Mouse (Mus musculus): ENCODE measurements around the gene Ubn2.
"Not testable (repeated sequence)": the region's sequence is repeated elsewhere in the genome, so short reads cannot be mapped to it uniquely, and the experiment has no call there.

The Ubn2 gene

GRCm38 (mm10) chr6:38433261-38434033 is at the start of gene Ubn2:
Ubn2 (plus strand) TSS chr6:38433950.
- DNase-seq (ENCODE audit: low spot score): peak; percentile 99

- no peak for DNase-seq (ENCODE audit: low spot score)
These were observed 44.1 kb upstream of the Ubn2 start for GRCm38 (mm10) chr6:38389671-38390070.

GRCm38 (mm10) chr6:38432457-38432856 is 1.3 kb upstream of the Ubn2 start:
- not testable (repeated sequence) for DNase-seq (ENCODE audit: low spot score)

- DNase-seq (ENCODE audit: low spot score): peak; percentile 23
These were observed 589 bp downstream of the Ubn2 start for GRCm38 (mm10) chr6:38434055-38435023.

DNA sequence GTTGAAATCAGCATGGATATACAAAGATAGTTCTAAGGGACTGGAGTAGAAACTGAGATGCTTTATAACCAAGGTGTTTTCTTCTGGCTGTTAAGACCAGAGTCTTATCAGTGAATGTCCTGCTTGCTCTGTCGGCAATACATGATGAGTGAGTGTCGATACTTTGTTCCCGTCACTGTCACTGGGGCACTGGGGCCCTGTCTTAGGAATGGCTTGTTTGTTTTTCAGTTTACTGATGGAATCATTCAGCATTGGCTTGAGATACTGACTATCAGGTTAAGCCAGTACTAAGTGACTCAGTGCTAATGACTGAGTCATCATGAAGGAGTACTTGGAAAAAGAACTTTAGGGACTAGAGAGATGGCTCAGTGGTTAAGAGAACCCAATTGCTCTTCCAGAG is 10.1 kb downstream of the Ubn2 start:
- DNase-seq (ENCODE audit: low spot score): no peak

DNA sequence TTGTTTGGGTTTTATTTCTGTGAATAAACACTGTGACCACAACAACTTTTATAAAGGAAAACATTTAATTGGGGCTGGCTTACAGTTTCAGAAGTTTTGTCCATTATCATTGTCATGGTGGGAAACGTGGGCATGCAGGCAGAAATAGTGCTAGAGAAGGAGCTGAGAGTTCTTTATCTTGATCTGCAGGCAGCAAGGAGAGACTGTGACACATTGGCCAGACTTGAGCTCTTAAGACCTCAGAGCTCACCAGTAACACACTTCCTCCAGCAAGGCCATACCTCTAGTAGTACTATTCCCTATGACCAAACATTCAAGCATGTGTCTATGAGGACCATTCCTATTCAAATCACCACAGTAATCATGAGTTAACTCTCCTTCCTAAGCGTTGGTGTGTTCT is 14.5 kb downstream of the Ubn2 start:
- DNase-seq (ENCODE audit: low spot score): no peak

DNA sequence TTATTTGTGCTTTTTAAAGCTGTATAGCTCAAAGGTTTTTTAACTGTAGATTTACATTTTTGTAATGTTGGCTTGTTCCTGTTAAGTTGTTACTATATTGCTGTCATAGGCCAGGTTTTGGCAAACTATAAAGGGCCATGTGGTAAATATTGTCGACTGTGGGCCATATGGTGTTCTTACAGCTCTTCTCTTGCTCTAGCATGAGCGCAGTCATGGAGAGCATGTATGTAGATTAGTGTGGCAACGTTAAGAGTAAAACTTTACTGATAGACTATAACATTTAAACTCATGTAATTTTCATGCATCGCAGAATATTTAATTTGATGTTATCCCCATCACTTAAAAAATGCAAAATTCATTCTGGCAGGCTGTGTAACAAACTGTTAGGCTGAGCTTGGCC is 19.3 kb downstream of the Ubn2 start:
- DNase-seq (ENCODE audit: low spot score): no peak

GRCm38 (mm10) chr6:38456425-38456824 is 22.7 kb downstream of the Ubn2 start:
- DNase-seq (ENCODE audit: low spot score): not testable (repeated sequence)

DNA sequence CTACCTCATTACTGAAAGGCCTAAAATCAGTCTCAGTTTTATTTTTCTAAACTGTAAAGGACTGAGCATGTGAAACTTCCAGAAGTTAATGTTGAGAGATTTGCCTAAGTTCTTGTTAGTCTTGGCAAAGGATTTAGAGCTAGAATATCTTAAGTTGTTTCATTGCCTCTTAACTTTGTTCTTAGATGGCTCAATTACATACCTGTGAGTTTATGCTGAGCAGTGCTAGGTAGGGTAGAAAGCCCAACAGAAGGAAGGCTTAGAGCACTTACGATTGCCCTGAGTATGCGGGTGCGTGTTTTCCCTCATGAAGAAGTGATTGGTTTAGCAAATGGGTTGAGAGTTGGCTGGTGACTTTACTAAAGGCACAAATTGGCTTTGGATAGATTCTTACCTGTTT is 24.3 kb downstream of the Ubn2 start:
- no peak for DNase-seq (ENCODE audit: low spot score)

GRCm38 (mm10) chr6:38469591-38469990 is 35.8 kb downstream of the Ubn2 start:
- no peak for DNase-seq (ENCODE audit: low spot score)

DNA sequence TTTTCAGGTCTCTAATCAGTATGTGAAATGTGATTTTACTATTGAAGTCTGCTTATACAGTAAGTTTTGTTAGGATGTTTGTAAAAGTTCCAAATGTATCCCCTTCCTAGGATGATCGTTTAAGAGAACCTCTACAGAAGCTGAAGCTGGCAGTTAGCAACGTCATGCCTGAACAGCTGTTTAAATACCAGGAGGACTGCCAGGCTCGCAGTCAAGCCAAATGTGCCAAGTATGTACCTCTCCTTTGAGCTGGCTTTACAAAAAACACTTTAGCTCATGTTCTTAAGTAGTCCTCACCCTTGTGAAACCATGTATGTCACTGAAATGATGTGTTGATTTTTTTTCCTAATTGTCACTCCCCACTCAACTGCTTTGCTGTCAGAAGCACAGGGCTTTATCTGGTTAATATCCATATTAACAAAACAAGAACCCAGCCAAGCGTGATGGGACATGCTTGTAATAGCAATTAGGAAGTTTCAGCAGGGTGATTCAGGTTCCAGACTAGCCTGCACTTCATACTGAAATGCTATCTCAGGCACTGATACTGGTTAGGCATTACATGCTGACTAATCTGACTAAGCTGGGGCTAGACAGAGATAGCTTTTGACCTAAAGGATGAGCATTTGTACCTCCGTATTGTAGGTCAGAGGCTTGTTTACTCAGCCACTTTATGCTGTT is 48.1 kb downstream of the Ubn2 start:
- DNase-seq (ENCODE audit: low spot score): peak; percentile 63

DNA sequence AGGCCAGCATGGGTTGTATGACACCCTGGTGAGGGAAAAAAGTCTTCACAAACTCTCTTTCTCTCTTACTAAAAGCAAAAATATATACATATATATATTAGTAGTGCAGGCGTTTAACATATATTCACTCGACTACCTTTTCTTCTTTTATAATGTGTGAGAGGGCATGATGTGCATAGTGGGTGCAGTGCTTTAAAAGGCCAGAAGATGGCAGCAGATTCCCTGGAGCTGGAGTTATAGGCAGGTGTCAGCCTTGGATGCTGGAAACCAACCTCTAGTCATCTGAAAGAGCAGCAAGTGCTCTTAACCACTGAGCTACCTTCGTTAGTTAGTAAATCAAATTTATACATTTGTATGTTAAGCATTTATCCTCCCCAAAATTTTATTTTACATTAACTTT is 58.8 kb downstream of the Ubn2 start:
- DNase-seq (ENCODE audit: low spot score): peak; percentile 55

DNA sequence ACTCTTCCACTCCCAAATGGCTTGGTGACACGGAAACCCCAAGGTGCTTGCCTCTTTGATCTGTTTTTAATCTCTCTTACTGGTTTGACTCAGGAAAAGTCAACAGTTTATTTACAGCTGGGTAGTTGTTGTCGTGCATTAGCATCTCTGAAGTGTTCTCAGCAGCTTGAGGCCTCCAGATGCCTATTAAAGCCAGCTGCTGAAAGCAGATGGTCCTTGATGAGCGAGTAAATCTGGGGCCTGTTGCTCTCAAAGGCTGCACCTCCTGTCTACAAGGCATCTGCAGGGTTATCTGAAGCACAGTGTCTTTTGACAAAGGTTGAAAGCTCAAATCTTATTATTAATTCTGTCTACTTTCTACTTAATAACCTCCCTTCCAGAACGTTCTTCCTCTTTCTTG is 61.9 kb downstream of the Ubn2 start:
- no peak for DNase-seq (ENCODE audit: low spot score)

DNA sequence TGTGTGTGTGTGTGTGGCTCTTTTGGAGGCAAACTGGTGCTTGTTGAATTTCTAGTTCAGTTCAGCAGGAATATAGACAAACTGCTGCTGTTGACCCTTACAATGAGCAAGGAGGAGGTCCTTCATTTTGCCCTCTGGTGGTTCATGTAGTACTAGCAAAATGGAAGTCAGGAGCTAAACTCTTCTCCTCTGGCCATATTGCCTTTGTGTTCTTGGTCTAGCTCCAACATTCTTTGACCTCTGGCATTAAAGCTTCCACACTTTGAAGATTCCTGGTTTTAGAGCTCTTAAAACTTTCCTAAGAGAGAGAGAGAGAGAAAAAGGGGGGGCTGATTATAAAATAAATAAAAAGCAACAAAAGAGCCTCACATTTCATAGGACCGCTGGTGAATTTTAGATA is 78.3 kb downstream of the Ubn2 start:
- DNase-seq (ENCODE audit: low spot score): no peak

GRCm38 (mm10) chr6:38512830-38513229 is 79.1 kb downstream of the Ubn2 start:
- DNase-seq (ENCODE audit: low spot score): no peak

GRCm38 (mm10) chr6:38515201-38515600 is 81.5 kb downstream of the Ubn2 start:
- DNase-seq (ENCODE audit: low spot score): no peak

DNA sequence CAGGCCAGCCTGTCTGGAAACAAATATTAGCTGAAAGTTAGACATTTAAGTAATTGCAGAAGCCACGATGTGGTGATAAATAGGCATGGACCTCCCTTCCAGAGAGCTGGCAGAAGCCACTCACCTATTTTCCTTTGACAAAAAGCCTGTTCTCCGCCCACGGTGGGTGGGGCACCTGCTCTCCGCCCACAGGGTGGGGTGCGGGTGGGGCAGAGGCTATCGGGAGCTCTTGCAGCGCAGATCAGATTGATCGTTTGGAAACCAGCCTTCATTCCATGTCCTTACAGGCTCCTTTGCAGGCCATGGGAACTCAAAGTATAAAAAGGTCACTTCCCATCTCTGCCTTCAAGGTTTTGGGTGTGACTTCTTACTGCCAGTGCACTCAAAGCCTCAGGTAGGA is 90.1 kb downstream of the Ubn2 start:
- DNase-seq (ENCODE audit: low spot score): peak; percentile 7

- peak; percentile 47 for DNase-seq (ENCODE audit: low spot score)
These were observed 97.6 kb downstream of the Ubn2 start for GRCm38 (mm10) chr6:38531211-38531820.

DNA sequence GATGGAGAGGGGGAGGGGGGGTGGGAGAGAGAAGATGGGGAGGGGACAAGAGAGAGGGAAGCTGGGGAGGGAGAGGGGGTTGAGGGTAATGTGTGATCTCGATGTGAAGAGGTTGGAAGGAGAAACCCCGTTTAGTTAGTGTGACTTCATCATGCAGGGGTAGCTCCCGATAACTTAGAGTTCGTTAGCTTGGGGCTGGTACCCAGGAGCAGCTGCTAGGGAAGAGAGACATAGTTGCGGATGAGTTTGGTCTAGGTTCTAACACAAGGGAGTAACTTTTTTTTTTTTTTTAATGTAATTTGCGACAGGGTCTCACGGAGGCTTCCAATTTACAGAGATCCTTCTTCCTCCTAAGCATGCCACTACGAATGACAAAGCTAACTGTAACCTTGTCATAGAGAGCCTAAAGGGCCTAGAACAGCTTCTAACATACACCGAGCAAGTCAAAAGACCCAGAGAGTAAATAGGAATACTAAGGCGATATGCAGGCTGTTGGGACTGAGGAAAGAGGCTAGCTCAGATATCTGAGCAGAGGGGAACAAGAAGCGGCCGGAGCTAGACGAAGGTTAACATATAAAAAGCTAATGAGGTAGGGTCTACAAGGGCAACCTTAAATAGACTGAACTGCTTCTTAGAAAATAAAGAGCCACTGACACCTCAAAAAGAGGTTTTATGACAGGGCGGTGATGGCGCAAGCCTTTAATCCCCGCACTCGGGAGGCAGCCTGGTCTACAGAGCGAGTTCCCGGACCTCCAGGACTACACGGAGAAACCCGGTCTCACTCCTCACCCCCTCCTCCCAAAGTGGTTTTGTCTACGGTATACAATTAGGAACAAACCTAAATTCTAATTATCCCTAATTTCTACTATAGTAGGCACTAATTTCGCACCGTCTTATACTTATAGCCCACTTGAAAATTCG is 99.0 kb downstream of the Ubn2 start:
- DNase-seq (ENCODE audit: low spot score): no peak

- DNase-seq (ENCODE audit: low spot score): peak; percentile 99
These were observed 100.0 kb downstream of the Ubn2 start, which contains the start of gene Fmc1 for GRCm38 (mm10) chr6:38533428-38534405. Fmc1 (plus strand) TSS chr6:38533502.

Measured in lung, postnatal 25 days (tissue).